Mouse (Mus musculus) frontal cortex, adult 2 months (tissue): ENCODE data around the gene Spata22. TPM values are rescaled to one million over a fixed set of nuclear protein-coding genes. Genes with fewer than 3 reads are reported as not detected.

Experiments used
- polyA plus RNA-seq: library from polyadenylated mRNA; depleted of rRNA; stranded (reverse); fragments of >200 nt; gene quantifications from 2 replicates; pipeline ENCODE4 v1.2.3, GENCODE M21; 2012; rRNA removed

Gene Spata22
- polyA plus RNA-seq, 1 experiment = 0.20 TPM

Other genes starting within 250 kb of the Spata22 start
- gene Itgae, start 239.2 kb upstream of the Spata22 start, polyA plus RNA-seq = 0.17 and 0.18 TPM in 2 replicates
- 0.15 and 0.24 TPM in 2 replicates for gene Haspin, start 191.4 kb upstream of the Spata22 start, polyA plus RNA-seq
- 0.26 and 0.74 TPM in 2 replicates for gene P2rx5, start 169.3 kb upstream of the Spata22 start, polyA plus RNA-seq
- gene Emc6, start 152.7 kb upstream of the Spata22 start, polyA plus RNA-seq = 63.0 and 66.5 TPM in 2 replicates
- gene Tax1bp3, start 152.7 kb upstream of the Spata22 start, polyA plus RNA-seq = 23.9 and 24.6 TPM in 2 replicates
- 25.9 and 26.0 TPM in 2 replicates for gene Ctns, start 130.7 kb upstream of the Spata22 start, polyA plus RNA-seq
- 5.0 and 5.4 TPM in 2 replicates for gene Shpk, start 130.3 kb upstream of the Spata22 start, polyA plus RNA-seq
- gene Trpv1, start 95.4 kb upstream of the Spata22 start, polyA plus RNA-seq = 0.36 TPM in 2 replicates
- gene Trpv3, start 62.4 kb upstream of the Spata22 start, polyA plus RNA-seq = 0.46 and 0.56 TPM in 2 replicates
- gene Aspa, start 145 bp upstream of the Spata22 start, polyA plus RNA-seq = 26.8 and 29.9 TPM in 2 replicates
- gene Gm49340, start within 50 bp of the Spata22 start, polyA plus RNA-seq = not detected in 2 replicates
- gene Olfr20, start 21.0 kb downstream of the Spata22 start, polyA plus RNA-seq = 0.04 TPM in 1 of 2 replicates, not detected in the other
- gene Olfr376, start 41.5 kb downstream of the Spata22 start, polyA plus RNA-seq = 0.14 and 0.25 TPM in 2 replicates
- not detected in 2 replicates for gene Olfr1, start 69.9 kb downstream of the Spata22 start, polyA plus RNA-seq
- gene Olfr378, start 98.7 kb downstream of the Spata22 start, polyA plus RNA-seq = not detected in 2 replicates
- gene Olfr380, start 127.8 kb downstream of the Spata22 start, polyA plus RNA-seq = not detected in 2 replicates
- not detected in 2 replicates for gene Olfr381, start 161.9 kb downstream of the Spata22 start, polyA plus RNA-seq
- not detected in 2 replicates for gene Olfr382, start 187.5 kb downstream of the Spata22 start, polyA plus RNA-seq